Mouse (Mus musculus): ENCODE results near the gene Tnfrsf25. TPM values are rescaled to one million over a fixed set of nuclear protein-coding genes. Genes with fewer than 3 reads are reported as not detected.

Tnfrsf25 gene
- polyA plus RNA-seq, 1 experiment from 2014 or later: 0.87 TPM

DNA sequence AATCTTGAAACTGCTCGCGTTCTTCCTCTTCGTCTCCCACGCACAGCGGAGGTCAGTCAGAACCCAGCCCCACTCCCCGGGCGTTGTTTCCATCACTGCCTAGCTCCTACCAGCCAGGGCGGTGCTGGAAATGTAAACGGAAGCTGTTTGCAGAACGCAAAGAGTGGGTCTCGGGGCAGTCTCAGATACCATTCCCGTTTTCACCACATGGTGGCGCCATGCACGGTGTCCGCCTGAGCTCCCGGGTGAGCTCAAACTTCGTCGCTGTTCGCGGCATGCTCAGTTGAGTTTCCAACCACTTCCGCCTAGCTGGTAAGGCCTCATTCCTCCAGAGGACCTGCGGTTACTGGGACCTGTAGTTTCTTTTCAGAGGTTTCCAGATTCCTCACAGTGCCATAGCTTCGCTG, 38.0 kb downstream of the Tnfrsf25 start:
- 2% methylated on average over 23 of the region's 23 CpGs for WGBS (ENCODE audit: insufficient replicate concordance)

DNA sequence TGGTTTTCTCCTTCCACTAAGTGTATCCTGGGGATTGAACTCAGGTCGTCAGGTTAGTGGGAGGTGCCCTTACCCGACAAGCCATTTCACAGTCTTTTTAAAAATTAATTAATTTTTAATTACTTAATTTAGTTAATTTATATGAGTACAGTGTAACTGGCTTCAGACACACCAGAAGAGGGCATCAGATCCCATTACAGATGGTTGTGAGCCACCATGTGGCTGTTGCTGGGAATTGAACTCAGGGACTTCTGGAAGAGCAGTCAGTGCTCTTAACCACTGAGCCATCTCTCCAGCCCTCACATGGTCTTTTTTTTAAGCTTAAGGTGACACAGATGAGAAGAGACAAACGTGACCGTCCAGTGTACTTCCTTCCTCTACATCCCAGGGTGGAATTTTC, 39.3 kb downstream of the Tnfrsf25 start:
- 57% methylated on average over 4 of the region's 4 CpGs for WGBS (ENCODE audit: insufficient replicate concordance)
- no peak overlapping the region for H3K4me2 ChIP-seq
- H3K4me1 ChIP-seq: peaks cover 65% of the 10 kb centered on the region
- no peak overlapping the region for H3K9ac ChIP-seq
- no peak overlapping the region for H3K27ac ChIP-seq
- no peaks in the 10 kb centered on the region for H3K9me3 ChIP-seq (replicated peaks)
- H3K27me3 ChIP-seq (replicated peaks): peaks cover 89% of the 10 kb centered on the region
- H3K36me3 ChIP-seq: no peaks in the 10 kb centered on the region
- H3K4me3 ChIP-seq: no peak overlapping the region
- no peak for ATAC-seq

More for the DNA sequence above, 38.0 kb downstream of the Tnfrsf25 start:
- Histone ChIP-seq H3K27me3 (replicated peaks) (peaks cover 89% of the 10 kb centered on the region), H3K4me1 (peaks cover 53% of the 10 kb centered on the region), H3K4me3 (peak overlapping the region; percentile 27; the same call in 1 of the 2 replicates), H3K9me3 (replicated peaks) (no peaks in the 10 kb centered on the region), H3K27ac (no peak overlapping the region), H3K4me2 (peak overlapping the region; percentile 55), H3K36me3 (no peaks in the 10 kb centered on the region), H3K9ac (no peak overlapping the region)
- peak; percentile 27; the same call in 1 of the 2 replicates for ATAC-seq

- Histone ChIP-seq H3K4me3 (peak overlapping the region; percentile 48), H3K4me1 (peaks cover 38% of the 10 kb centered on the region), H3K27me3 (replicated peaks) (peaks cover 89% of the 10 kb centered on the region), H3K9me3 (replicated peaks) (no peaks in the 10 kb centered on the region), H3K36me3 (no peaks in the 10 kb centered on the region), H3K4me2 (peak overlapping the region; percentile 72), H3K9ac (peak overlapping the region; percentile 44), H3K27ac (no peak overlapping the region)
- ATAC-seq: no peak
- WGBS (ENCODE audit: insufficient replicate concordance): 11% methylated on average over 21 of the region's 21 CpGs
These were observed 42.2 kb downstream of the Tnfrsf25 start for GRCm38 (mm10) chr4:152157779-152158584.

GRCm38 (mm10) chr4:152158585-152159284, 43.0 kb downstream of the Tnfrsf25 start, which contains the start of gene Hes2:
TSS of gene Hes2 (plus strand) at chr4:152158867.
- peak within 1 kb of the TSS; percentile 72 for H3K4me2 ChIP-seq
- no peaks in the 10 kb centered on the region for H3K9me3 ChIP-seq (replicated peaks)
- H3K27me3 ChIP-seq (replicated peaks): peaks cover 83% of the 10 kb centered on the region
- peak within 1 kb of the TSS; percentile 44 for H3K9ac ChIP-seq
- peak; percentile 34; the same call in 1 of the 2 replicates for ATAC-seq
- WGBS (ENCODE audit: insufficient replicate concordance): 4% methylated on average over 35 of the region's 35 CpGs
- no peak within 1 kb of the TSS for H3K27ac ChIP-seq
- peak within 1 kb of the TSS; percentile 48 for H3K4me3 ChIP-seq
- H3K36me3 ChIP-seq: no peaks in the 10 kb centered on the region
- H3K4me1 ChIP-seq: peaks cover 30% of the 10 kb centered on the region

GRCm38 (mm10) chr4:152159285-152159678, 43.5 kb downstream of the Tnfrsf25 start:
- Histone ChIP-seq H3K27me3 (replicated peaks) (peaks cover 84% of the 10 kb centered on the region), H3K9me3 (replicated peaks) (no peaks in the 10 kb centered on the region), H3K4me3 (peak overlapping the region; percentile 48), H3K4me2 (peak overlapping the region; percentile 72), H3K9ac (no peak overlapping the region), H3K4me1 (peaks cover 25% of the 10 kb centered on the region), H3K36me3 (no peaks in the 10 kb centered on the region), H3K27ac (no peak overlapping the region)
- no peak; the same call in 1 of the 2 replicates for ATAC-seq
- 3% methylated on average over 19 of the region's 19 CpGs for WGBS (ENCODE audit: insufficient replicate concordance)

GRCm38 (mm10) chr4:152160748-152161147, 45.0 kb downstream of the Tnfrsf25 start:
- no peak overlapping the region for H3K9ac ChIP-seq
- no peak overlapping the region for H3K4me3 ChIP-seq
- H3K9me3 ChIP-seq (replicated peaks): no peaks in the 10 kb centered on the region
- peaks cover 28% of the 10 kb centered on the region for H3K4me1 ChIP-seq
- H3K27ac ChIP-seq: no peak overlapping the region
- no peak for ATAC-seq
- WGBS (ENCODE audit: insufficient replicate concordance): 28% methylated on average over 4 of the region's 4 CpGs
- peaks cover 85% of the 10 kb centered on the region for H3K27me3 ChIP-seq (replicated peaks)
- no peak overlapping the region for H3K4me2 ChIP-seq
- H3K36me3 ChIP-seq: no peaks in the 10 kb centered on the region

DNA sequence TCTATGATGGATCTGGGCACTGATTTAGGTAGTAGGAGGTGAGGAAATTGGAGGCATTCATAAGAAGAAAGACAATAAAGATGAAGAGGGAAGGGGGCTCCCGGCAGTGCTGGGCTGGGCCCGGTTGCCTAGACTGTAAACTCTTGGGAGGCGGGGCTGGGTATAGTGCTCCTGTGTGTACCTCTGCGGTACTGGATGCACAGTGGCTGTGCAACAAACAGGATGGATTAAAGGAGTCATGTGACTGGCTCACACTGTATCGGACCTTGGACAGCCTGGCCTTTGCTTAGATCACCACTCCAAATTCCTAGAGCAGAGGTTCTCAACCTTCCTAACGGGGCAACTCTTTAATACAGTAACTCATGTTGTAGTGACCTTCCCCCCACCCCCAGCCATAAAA, 45.9 kb downstream of the Tnfrsf25 start:
- peaks cover 86% of the 10 kb centered on the region for H3K27me3 ChIP-seq (replicated peaks)
- 66% methylated on average over 6 of the region's 6 CpGs for WGBS (ENCODE audit: insufficient replicate concordance)

GRCm38 (mm10) chr4:152162748-152163147, 47.0 kb downstream of the Tnfrsf25 start:
- H3K9ac ChIP-seq: no peak overlapping the region
- H3K27me3 ChIP-seq (replicated peaks): peaks cover 77% of the 10 kb centered on the region
- H3K9me3 ChIP-seq (replicated peaks): no peaks in the 10 kb centered on the region
- H3K4me1 ChIP-seq: peaks cover 27% of the 10 kb centered on the region
- no peak overlapping the region for H3K4me3 ChIP-seq
- 67% methylated on average over 2 of the region's 2 CpGs for WGBS (ENCODE audit: insufficient replicate concordance)
- H3K27ac ChIP-seq: no peak overlapping the region
- H3K36me3 ChIP-seq: no peaks in the 10 kb centered on the region
- H3K4me2 ChIP-seq: no peak overlapping the region
- ATAC-seq: no peak

More for the DNA sequence above, 45.9 kb downstream of the Tnfrsf25 start:
- Histone ChIP-seq H3K9me3 (replicated peaks) (no peaks in the 10 kb centered on the region), H3K4me3 (no peak overlapping the region), H3K27ac (no peak overlapping the region), H3K4me1 (peaks cover 28% of the 10 kb centered on the region), H3K36me3 (no peaks in the 10 kb centered on the region), H3K9ac (no peak overlapping the region), H3K4me2 (no peak overlapping the region)
- ATAC-seq: no peak

DNA sequence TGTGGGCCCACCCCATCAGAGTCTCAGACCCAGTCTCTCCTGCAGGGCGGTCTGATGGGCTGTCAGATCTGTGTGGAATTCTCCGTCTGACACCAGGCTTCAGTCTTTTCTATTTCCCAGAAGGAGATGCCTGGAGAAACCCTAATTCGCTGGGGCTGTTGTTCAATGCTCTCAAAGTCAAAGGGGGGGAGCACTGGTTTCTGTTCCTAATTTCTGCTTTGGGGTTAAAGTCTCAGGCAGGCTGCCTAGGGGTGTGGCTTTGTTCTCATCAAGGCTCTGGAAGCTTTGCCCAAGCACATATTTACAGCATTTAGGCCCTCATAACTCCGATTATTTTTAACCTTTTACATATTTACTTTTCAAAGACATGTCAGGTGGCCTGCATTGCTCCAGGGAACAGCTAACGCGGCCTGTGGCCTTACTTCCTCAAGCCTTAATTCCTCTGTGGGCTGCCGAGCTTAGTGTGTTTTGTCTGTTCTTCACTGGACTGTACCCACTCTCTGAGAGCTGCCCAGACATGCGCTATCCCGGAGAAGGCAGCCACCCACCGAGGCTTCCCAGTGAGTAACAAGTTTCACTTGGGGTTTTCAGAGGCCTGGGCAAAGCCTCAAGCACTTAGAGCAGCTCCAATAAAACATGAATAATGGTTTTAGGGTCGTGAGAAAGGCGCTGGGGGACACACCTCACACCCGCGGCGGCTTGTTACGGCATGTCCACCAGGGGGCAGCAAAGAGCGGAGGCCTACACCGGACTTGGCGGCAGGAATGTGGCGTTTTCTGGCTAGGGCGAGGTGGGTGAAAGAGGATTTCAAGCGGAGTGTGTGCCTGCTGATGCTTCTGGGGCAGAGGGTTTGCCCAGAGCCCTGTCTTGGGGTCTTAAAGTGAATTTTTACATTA, 49.5 kb downstream of the Tnfrsf25 start:
- H3K9me3 ChIP-seq (replicated peaks): no peaks in the 10 kb centered on the region
- H3K4me1 ChIP-seq: peaks cover 5% of the 10 kb centered on the region
- H3K4me3 ChIP-seq: no peak overlapping the region
- WGBS (ENCODE audit: insufficient replicate concordance): 23% methylated on average over 22 of the region's 22 CpGs
- no peak overlapping the region for H3K9ac ChIP-seq
- no peak overlapping the region for H3K27ac ChIP-seq
- ATAC-seq: no peak
- H3K27me3 ChIP-seq (replicated peaks): peaks cover 65% of the 10 kb centered on the region
- no peaks in the 10 kb centered on the region for H3K36me3 ChIP-seq
- H3K4me2 ChIP-seq: peak overlapping the region; percentile 2; the same call in 1 of the 2 replicates

- Histone ChIP-seq H3K9me3 (replicated peaks) (no peaks in the 10 kb centered on the region), H3K36me3 (no peaks in the 10 kb centered on the region), H3K4me2 (no peak overlapping the region), H3K4me1 (peaks cover 5% of the 10 kb centered on the region), H3K27me3 (replicated peaks) (peaks cover 52% of the 10 kb centered on the region), H3K9ac (no peak overlapping the region), H3K4me3 (no peak overlapping the region), H3K27ac (no peak overlapping the region)
- ATAC-seq: no peak
- 66% methylated on average over 8 of the region's 8 CpGs for WGBS (ENCODE audit: insufficient replicate concordance)
These were observed 52.3 kb downstream of the Tnfrsf25 start for GRCm38 (mm10) chr4:152168052-152168451.

GRCm38 (mm10) chr4:152169103-152169502, 53.4 kb downstream of the Tnfrsf25 start:
- ATAC-seq: no peak
- H3K4me1 ChIP-seq: peaks cover 5% of the 10 kb centered on the region
- H3K9me3 ChIP-seq (replicated peaks): no peaks in the 10 kb centered on the region
- H3K36me3 ChIP-seq: no peaks in the 10 kb centered on the region
- no peak overlapping the region for H3K4me2 ChIP-seq
- H3K27ac ChIP-seq: no peak overlapping the region
- H3K27me3 ChIP-seq (replicated peaks): peaks cover 52% of the 10 kb centered on the region
- H3K4me3 ChIP-seq: no peak overlapping the region
- H3K9ac ChIP-seq: no peak overlapping the region
- WGBS (ENCODE audit: insufficient replicate concordance): 57% methylated on average over 7 of the region's 7 CpGs

Data from liver, embryonic 12.5 days (tissue).